Mouse (Mus musculus) G1E (cell line): ENCODE data around the gene Dcp1a. TPM values are rescaled to one million over a fixed set of nuclear protein-coding genes. Genes with fewer than 3 reads are reported as not detected.
A peak's percentile ranks its signal among the peaks of the same experiment; 100 is the strongest.

Source experiments
- ATAC-seq: 2 replicates; pipeline ENCODE4 v1.8.0; 2016; ENCODE audit warnings: mild to moderate bottlenecking; ENCODE audit not compliant: insufficient number of reproducible peaks, poor library complexity, low FRiP score, severe bottlenecking; ENCODE audit errors: extremely low read depth
- DNase-seq: peaks from one replicate; pipeline ENCODE4 v3.0.0; 2012; ENCODE audit warnings: low spot score
- H3K27me3 ChIP-seq: 2 replicates; pipeline ENCODE4 v1.6.1; 2012; ENCODE audit warnings: mild to moderate bottlenecking, low read length, inconsistent platforms; ENCODE audit not compliant: insufficient read depth
- H3K36me3 ChIP-seq: replicated peaks from 2 replicates; pipeline ENCODE3; 2012; ENCODE audit warnings: mild to moderate bottlenecking, inconsistent platforms
- H3K4me1 ChIP-seq: 2 replicates; pipeline ENCODE4 v1.6.1; 2012; ENCODE audit warnings: low read depth, low read length, inconsistent platforms, mixed read lengths; ENCODE audit not compliant: insufficient read depth
- H3K4me3 ChIP-seq: 2 replicates; pipeline ENCODE4 v1.5.1; 2012; ENCODE audit warnings: low read depth, mild to moderate bottlenecking, inconsistent platforms, low read length, moderate library complexity, mixed read lengths
- H3K9me3 ChIP-seq: replicated peaks from 2 replicates; pipeline ENCODE4 v1.6.1; 2012; ENCODE audit warnings: inconsistent platforms
- CTCF ChIP-seq: IDR thresholded peaks from 2 replicates; pipeline ENCODE4 v1.5.1; 2012; ENCODE audit warnings: low read depth, low read length, inconsistent platforms, mixed read lengths
- GATA1 ChIP-seq: IDR thresholded peaks from 2 replicates; pipeline ENCODE4 v1.6.1; 2012; ENCODE audit warnings: borderline replicate concordance, low read length, inconsistent platforms, mixed read lengths
- GATA2 ChIP-seq: IDR thresholded peaks from 2 replicates; pipeline ENCODE4 v1.6.1; 2012; ENCODE audit warnings: low read depth, low read length, inconsistent platforms, borderline replicate concordance
- POLR2AphosphoS5 ChIP-seq: IDR thresholded peaks from 2 replicates; pipeline ENCODE4 v1.6.1; 2012; ENCODE audit warnings: low read depth, low read length, inconsistent platforms; ENCODE audit not compliant: insufficient replicate concordance
- TAL1 ChIP-seq: conservative IDR thresholded peaks from 2 replicates; pipeline ENCODE4 v1.6.1; 2012; ENCODE audit warnings: low read depth, low read length, inconsistent platforms, mixed read lengths
- polyA plus RNA-seq: library from polyadenylated mRNA; stranded (reverse); fragments of >175 nt; gene quantifications from 2 replicates; pipeline ENCODE4 v1.2.3, GENCODE M21; 2012
- total RNA-seq, 2 experiments: library from RNA; stranded (forward) in 1 of 2; stranded (reverse) in 1 of 2; fragments of 200-1000 nt in 1 of 2; fragments of >200 nt in 1 of 2; fragmentation: Nextera tagmentation in 1 of 2; gene quantifications; 2 replicates each; pipeline ENCODE4 v1.2.3; 2014 to 2017

Dcp1a gene
- total and polyA plus RNA-seq, 3 experiments: 30.5 to 73.2 (median 43.2) TPM

- Histone ChIP-seq H3K4me3 (peak overlapping the region; percentile 38; the same call in 1 of the 2 replicates), H3K4me1 (peaks cover 89% of the 10 kb centered on the region), H3K27me3 (no peaks in the 10 kb centered on the region), H3K36me3 (peaks cover 93% of the 10 kb centered on the region), H3K9me3 (no peaks in the 10 kb centered on the region)
- DNase-seq (no peak), ATAC-seq (no peak)
- no peak for TF ChIP-seq CTCF
- TF ChIP-seq TAL1: no peak
- no peak for TF ChIP-seq GATA2
- no peak for TF ChIP-seq POLR2AphosphoS5
- no peak for TF ChIP-seq GATA1
Measured at GRCm38 (mm10) chr14:30560803-30561389, 81.6 kb downstream of the Dcp1a start.

- H3K27me3 ChIP-seq: no peaks in the 10 kb centered on the region
- H3K4me3 ChIP-seq: peak overlapping the region; percentile 36; the same call in 1 of the 2 replicates
- H3K36me3 ChIP-seq: peaks cover 93% of the 10 kb centered on the region
- TF ChIP-seq TAL1: peak; percentile 64
- TF ChIP-seq CTCF: no peak
- TF ChIP-seq GATA1: no peak
- DNase-seq (peak; percentile 77), ATAC-seq (peak; percentile 78)
- no peaks in the 10 kb centered on the region for H3K9me3 ChIP-seq
- H3K4me1 ChIP-seq: peaks cover 88% of the 10 kb centered on the region
Measured at GRCm38 (mm10) chr14:30561470-30562187, 82.3 kb downstream of the Dcp1a start.

- DNase-seq: no peak
- no peak overlapping the region for H3K4me3 ChIP-seq
- H3K27me3 ChIP-seq: no peaks in the 10 kb centered on the region
- no peak for TF ChIP-seq TAL1
- no peak for TF ChIP-seq GATA1
- no peak for TF ChIP-seq POLR2AphosphoS5
- TF ChIP-seq GATA2: no peak
- TF ChIP-seq CTCF: no peak
- peaks cover 88% of the 10 kb centered on the region for H3K4me1 ChIP-seq
- no peak for ATAC-seq
- no peaks in the 10 kb centered on the region for H3K9me3 ChIP-seq
- H3K36me3 ChIP-seq: peaks cover 93% of the 10 kb centered on the region
Measured at GRCm38 (mm10) chr14:30562343-30562742, 83.0 kb downstream of the Dcp1a start.

GRCm38 (mm10) chr14:30564451-30564850 lies 85.1 kb downstream of the Dcp1a start:
- H3K9me3 ChIP-seq: no peaks in the 10 kb centered on the region
- DNase-seq (peak; percentile 64), ATAC-seq (peak; percentile 62)
- peak overlapping the region; percentile 20; the same call in 1 of the 2 replicates for H3K4me3 ChIP-seq
- peaks cover 92% of the 10 kb centered on the region for H3K36me3 ChIP-seq
- H3K27me3 ChIP-seq: no peaks in the 10 kb centered on the region
- peaks cover 84% of the 10 kb centered on the region for H3K4me1 ChIP-seq
- TF ChIP-seq TAL1 (no peak), GATA1 (no peak), GATA2 (no peak), CTCF (no peak), POLR2AphosphoS5 (no peak)

- peaks cover 92% of the 10 kb centered on the region for H3K36me3 ChIP-seq
- H3K27me3 ChIP-seq: peaks cover 2% of the 10 kb centered on the region; the same call in 1 of the 2 replicates
- peaks cover 84% of the 10 kb centered on the region for H3K4me1 ChIP-seq
- H3K9me3 ChIP-seq: no peaks in the 10 kb centered on the region
- TF ChIP-seq GATA1 (no peak), CTCF (no peak), GATA2 (no peak), POLR2AphosphoS5 (no peak), TAL1 (no peak)
- DNase-seq: no peak
- ATAC-seq: no peak
- H3K4me3 ChIP-seq: no peak overlapping the region
Measured at GRCm38 (mm10) chr14:30566317-30566716, 87.0 kb downstream of the Dcp1a start.

- Histone ChIP-seq H3K9me3 (no peaks in the 10 kb centered on the region), H3K27me3 (peaks cover 2% of the 10 kb centered on the region; the same call in 1 of the 2 replicates), H3K36me3 (peaks cover 99% of the 10 kb centered on the region), H3K4me3 (no peak overlapping the region), H3K4me1 (peaks cover 91% of the 10 kb centered on the region)
- ATAC-seq: no peak
- DNase-seq: no peak
- TF ChIP-seq CTCF (no peak), GATA2 (no peak), GATA1 (no peak), POLR2AphosphoS5 (no peak; the same call in 1 of the 2 replicates), TAL1 (no peak)
Measured at GRCm38 (mm10) chr14:30568016-30568415, 88.7 kb downstream of the Dcp1a start.
